Mouse (Mus musculus): ENCODE measurements around the gene Fam84b. TPM values are rescaled to one million over a fixed set of nuclear protein-coding genes. Genes with fewer than 3 reads are reported as not detected.
A peak's percentile ranks its signal among the peaks of the same experiment; 100 is the strongest.

The Fam84b gene
- polyA plus RNA-seq, 1 experiment = 3.8 TPM

DNA sequence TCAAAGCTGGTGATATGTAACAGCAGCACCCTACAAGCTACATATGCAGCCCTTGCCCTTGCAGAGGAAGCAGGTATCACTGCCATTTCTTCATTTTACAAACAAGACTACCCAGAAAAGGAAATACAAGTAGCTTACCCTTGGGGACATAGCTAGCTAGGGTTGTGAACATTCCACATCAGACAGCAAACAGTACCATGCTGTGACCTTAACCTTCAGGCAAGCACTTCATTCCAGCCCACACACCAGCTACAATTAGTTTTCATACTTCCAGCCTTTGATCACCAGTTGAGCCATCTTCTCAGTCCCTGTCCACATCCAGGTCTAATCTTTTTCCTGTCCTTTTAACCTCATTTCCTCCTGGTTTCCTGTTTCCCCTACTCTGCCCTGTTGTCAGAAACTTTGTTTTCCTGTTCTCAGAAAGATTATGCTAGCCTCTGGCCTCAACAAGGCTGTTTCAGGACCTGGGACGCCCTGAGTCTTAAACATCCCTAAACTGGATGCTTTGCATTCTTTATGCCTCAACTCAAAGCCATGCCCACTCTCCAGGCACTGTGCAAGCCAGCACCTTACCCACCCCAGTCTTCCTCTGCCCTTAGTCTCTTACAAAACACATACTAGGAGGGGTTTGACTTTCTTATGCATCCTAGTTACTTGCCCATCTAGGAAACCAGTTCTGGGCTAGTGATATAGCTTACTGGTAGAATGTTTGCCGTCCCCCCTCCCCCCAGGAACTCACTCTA, 19.9 kb downstream of the Fam84b start:
- TF ChIP-seq CTCF (IDR thresholded peaks at IDR 0.05; ENCODE audit: extremely low read depth, insufficient read depth, low read length) = no peak
- TF ChIP-seq POLR2A (IDR thresholded peaks at IDR 0.05; ENCODE audit: extremely low read depth, insufficient read depth, low read length) = no peak
- Histone ChIP-seq H3K27ac (ENCODE audit: insufficient read depth, low read length) (no peak overlapping the region), H3K4me3 (ENCODE audit: insufficient read depth, low read length) (no peak overlapping the region), H3K4me1 (ENCODE audit: control insufficient read depth, insufficient read depth, low read length) (no peaks in the 10 kb centered on the region)

DNA sequence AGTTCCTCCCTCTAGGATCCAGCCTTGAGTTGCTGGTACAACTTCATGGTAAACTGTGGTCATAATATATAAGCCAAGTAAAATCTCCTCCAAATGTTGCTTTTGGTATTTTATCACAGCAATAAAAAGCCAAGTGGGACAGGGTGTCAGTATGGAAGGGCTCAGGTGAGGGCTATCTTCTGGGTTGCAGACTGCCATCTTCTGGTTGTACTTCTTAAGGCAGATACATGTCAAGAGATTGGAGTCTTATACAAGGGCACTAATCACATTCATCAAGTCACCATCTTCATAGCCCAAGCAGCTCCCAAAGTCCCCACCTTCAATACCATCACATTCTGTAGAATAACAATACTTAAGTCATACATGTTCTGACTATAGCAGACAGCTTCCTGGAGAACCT, 21.0 kb downstream of the Fam84b start:
- H3K27ac ChIP-seq (ENCODE audit: insufficient read depth, low read length) = no peak overlapping the region

DNA sequence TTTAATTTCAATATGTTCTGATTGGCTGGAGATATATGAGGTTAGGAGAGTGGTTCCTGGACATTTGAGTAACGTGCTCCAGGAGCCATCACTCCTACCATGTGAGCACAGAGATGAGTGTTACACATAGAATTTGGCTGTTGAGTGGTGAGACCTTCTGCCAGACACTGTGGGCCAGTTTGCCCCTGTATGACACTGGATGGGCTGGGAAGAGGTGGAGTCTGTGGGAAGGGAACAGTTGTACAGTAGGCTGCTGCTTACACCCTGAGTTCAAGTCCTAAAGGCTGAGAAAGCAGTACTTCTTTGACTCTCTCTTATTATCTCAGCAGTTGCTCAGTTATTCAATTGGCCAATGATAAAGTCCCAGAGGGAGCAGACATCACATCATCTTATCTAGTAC, 27.4 kb downstream of the Fam84b start:
- no peak for TF ChIP-seq POLR2A (IDR thresholded peaks at IDR 0.05; ENCODE audit: extremely low read depth, insufficient read depth, low read length)
- no peak for TF ChIP-seq CTCF (IDR thresholded peaks at IDR 0.05; ENCODE audit: extremely low read depth, insufficient read depth, low read length)
- Histone ChIP-seq H3K4me1 (ENCODE audit: control insufficient read depth, insufficient read depth, low read length) (no peaks in the 10 kb centered on the region), H3K27ac (ENCODE audit: insufficient read depth, low read length) (no peak overlapping the region), H3K4me3 (ENCODE audit: insufficient read depth, low read length) (no peak overlapping the region)

More for the DNA sequence above, 21.0 kb downstream of the Fam84b start:
- Histone ChIP-seq H3K4me1 (ENCODE audit: control insufficient read depth, insufficient read depth, low read length) (no peaks in the 10 kb centered on the region), H3K4me3 (ENCODE audit: insufficient read depth, low read length) (no peak overlapping the region)
- TF ChIP-seq CTCF (IDR thresholded peaks at IDR 0.05; ENCODE audit: extremely low read depth, insufficient read depth, low read length) = no peak
- no peak for TF ChIP-seq POLR2A (IDR thresholded peaks at IDR 0.05; ENCODE audit: extremely low read depth, insufficient read depth, low read length)

DNA sequence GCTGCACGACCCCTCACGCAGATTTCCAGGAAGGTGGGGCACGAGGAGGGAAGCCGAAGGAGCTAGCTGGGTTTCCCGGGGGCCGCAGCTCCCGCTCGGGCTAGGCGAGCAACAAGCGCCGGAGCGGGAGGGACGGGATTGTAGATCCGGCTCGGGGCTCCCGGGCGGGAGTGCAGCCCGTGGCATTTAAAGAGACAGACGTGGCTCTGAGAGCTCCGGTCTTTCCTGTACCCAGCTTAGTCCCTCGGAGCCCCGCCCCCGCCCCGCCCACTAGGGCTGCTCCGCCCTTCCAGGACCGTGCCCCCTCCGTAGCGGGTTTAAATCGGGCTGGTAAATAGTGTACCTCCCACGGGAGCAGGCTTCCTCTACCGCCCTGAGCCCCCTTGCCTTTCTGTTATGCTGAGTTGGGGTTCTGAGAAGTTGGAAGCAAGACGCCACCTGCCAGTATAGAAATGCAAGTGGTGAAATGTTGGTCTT, 28.8 kb downstream of the Fam84b start:
- Histone ChIP-seq H3K27ac (ENCODE audit: insufficient read depth, low read length) (peak overlapping the region; percentile 14), H3K4me3 (ENCODE audit: insufficient read depth, low read length) (peak overlapping the region; percentile 64), H3K4me1 (ENCODE audit: control insufficient read depth, insufficient read depth, low read length) (no peaks in the 10 kb centered on the region)
- peak; percentile 14; the same call in 1 of the 2 replicates for TF ChIP-seq CTCF (IDR thresholded peaks at IDR 0.05; ENCODE audit: extremely low read depth, insufficient read depth, low read length)
- peak; percentile 67; the same call in 1 of the 2 replicates for TF ChIP-seq POLR2A (IDR thresholded peaks at IDR 0.05; ENCODE audit: extremely low read depth, insufficient read depth, low read length)

DNA sequence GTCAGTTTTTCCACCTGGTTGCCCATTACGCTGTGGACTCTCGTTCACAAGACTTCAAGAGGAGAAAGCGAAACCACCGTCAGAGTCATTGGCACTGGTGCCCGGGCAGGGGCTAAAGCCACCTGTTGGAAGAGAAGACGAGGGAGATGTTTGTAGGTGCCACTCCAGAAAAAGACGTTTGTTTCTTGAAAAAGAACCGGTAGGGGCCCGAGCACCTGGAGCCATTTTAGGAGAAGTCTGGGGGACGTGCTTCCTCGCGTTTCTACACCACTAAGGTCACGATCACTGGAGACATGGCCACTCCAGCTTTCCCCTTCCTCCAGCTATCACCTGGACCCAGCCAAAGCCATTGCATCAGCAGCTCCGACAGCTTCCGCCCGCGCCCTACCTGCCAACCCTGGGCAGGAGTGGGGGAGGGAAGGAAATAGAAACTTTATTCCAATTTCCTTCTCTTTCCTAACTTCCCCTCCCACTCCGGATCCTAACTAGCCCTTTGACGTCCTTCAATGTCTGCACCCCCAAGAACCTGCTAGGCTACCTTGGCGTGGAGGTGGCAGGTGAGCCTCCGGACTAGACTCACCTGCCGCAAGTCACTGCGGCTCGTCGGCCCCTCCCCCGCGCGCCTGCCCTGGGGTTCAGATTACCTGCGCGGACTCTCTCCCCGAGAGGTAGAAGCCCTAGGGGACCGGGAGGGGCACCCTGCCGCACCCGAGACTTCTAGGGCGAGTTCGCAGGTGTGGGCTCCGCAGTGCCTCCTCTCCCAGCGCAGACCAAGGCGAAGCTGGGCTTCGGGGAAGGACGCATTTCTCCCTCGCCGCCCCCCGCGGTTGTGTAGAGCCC, 29.5 kb downstream of the Fam84b start:
- Histone ChIP-seq H3K4me3 (ENCODE audit: insufficient read depth, low read length) (peak overlapping the region; percentile 64), H3K27ac (ENCODE audit: insufficient read depth, low read length) (peak overlapping the region; percentile 14), H3K4me1 (ENCODE audit: control insufficient read depth, insufficient read depth, low read length) (no peaks in the 10 kb centered on the region)
- TF ChIP-seq POLR2A (IDR thresholded peaks at IDR 0.05; ENCODE audit: extremely low read depth, insufficient read depth, low read length) (no peak), CTCF (IDR thresholded peaks at IDR 0.05; ENCODE audit: extremely low read depth, insufficient read depth, low read length) (no peak)

DNA sequence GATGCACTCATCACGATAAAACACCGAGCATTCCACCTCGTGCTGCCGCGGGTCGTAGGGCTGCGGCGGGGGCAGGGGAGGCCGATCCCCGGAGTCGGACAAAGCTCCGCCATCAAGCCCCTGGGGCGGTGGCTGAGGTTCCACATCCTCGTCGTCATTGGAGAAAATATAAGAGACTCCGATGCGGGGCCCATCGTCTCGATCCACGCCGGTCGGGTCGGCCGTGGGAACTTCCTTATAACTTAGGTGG, 30.0 kb downstream of the Fam84b start:
- peak overlapping the region; percentile 64 for H3K4me3 ChIP-seq (ENCODE audit: insufficient read depth, low read length)
- TF ChIP-seq CTCF (IDR thresholded peaks at IDR 0.05; ENCODE audit: extremely low read depth, insufficient read depth, low read length) (no peak), POLR2A (IDR thresholded peaks at IDR 0.05; ENCODE audit: extremely low read depth, insufficient read depth, low read length) (no peak)
- no peak overlapping the region for H3K27ac ChIP-seq (ENCODE audit: insufficient read depth, low read length)

DNA sequence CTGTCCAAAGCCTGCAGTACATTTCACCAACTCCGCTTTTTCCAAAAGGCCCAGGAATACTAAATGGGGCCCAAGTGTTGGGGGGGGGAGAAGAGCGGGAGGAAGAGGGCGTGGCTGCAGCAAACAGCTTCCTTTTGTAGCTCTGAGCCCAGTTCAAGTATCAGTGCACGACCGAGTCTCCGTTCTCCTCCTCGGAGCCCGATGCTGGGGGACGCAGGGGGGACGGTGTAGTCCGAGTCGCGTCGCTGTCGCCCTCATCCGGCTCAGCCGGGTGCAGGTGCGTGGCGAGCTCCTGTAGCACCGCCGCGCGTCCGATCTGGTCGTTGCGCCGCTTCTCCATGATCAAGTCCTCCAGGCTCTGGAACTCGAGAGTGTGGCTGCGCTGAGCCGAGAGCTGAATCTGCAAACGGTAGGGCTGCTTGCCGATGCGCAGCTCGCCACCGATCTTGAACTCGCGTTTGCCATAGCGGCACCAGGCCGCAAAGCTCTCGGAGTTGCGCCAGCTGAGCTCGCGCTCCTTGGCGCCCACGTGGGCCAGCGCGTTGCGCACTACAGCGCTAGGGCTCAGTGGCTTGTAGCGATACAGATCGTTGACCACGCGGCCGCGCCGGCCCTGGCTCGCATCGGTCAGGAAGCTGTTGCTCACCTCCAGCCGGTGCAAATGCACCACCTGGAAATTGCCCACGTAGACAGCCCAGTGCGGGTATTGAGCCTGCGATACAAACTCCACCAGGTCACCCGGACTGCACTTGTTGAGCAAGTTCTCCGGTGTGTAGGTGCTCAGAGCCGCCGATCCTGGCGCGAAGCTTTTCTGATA, 30.6 kb downstream of the Fam84b start:
- Histone ChIP-seq H3K4me1 (ENCODE audit: control insufficient read depth, insufficient read depth, low read length) (no peaks in the 10 kb centered on the region), H3K4me3 (ENCODE audit: insufficient read depth, low read length) (peak overlapping the region; percentile 64), H3K27ac (ENCODE audit: insufficient read depth, low read length) (no peak overlapping the region)
- TF ChIP-seq POLR2A (IDR thresholded peaks at IDR 0.05; ENCODE audit: extremely low read depth, insufficient read depth, low read length) = no peak
- TF ChIP-seq CTCF (IDR thresholded peaks at IDR 0.05; ENCODE audit: extremely low read depth, insufficient read depth, low read length) = peak; percentile 21; the same call in 1 of the 2 replicates

More for the DNA sequence above, 30.0 kb downstream of the Fam84b start:
- H3K4me1 ChIP-seq (ENCODE audit: control insufficient read depth, insufficient read depth, low read length) = no peaks in the 10 kb centered on the region

DNA sequence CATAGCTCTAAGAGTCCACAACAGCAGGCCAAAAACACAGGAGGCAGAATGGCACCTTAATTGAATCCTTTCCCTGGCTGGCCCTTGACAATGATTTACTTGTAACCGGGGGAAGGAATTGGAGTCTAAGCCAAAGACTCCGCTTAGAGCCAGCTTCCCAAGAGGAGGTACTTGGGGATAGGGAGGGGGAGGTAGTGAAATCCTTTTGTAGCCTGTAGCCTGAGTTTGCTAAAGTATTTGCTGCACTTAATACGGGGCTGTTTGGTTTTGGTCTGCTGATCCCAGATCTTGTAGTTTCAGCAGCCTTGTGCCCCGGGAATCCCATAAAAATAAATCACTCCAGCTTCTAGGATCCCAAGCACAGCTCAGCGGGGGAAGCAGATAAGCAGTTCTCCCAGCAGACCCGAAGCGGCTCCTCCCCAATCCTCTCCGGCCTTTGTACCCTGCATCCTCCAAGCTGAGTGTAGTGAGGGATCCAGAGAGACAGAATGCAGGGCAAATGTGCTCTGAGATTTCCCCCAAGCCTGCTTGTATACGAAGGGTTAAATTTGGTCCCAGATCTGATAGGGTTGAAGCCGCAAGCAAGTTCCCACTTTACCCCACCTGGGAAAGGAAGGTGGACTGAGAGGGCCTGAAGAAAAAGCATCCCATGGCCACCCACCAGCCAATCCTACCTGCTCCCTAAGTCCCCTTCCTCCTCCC, 31.3 kb downstream of the Fam84b start:
- H3K4me1 ChIP-seq (ENCODE audit: control insufficient read depth, insufficient read depth, low read length) = no peaks in the 10 kb centered on the region
- peak overlapping the region; percentile 64 for H3K4me3 ChIP-seq (ENCODE audit: insufficient read depth, low read length)
- TF ChIP-seq CTCF (IDR thresholded peaks at IDR 0.05; ENCODE audit: extremely low read depth, insufficient read depth, low read length) (no peak), POLR2A (IDR thresholded peaks at IDR 0.05; ENCODE audit: extremely low read depth, insufficient read depth, low read length) (no peak)
- H3K27ac ChIP-seq (ENCODE audit: insufficient read depth, low read length) = 0 out of 2 replicates have a peak overlapping the region, but pooled peaks have one; percentile 16
